Mouse (Mus musculus) lung, adult 2 months (tissue): ENCODE data around the gene G0s2.

Experiments
- CTCF ChIP-seq: fragments of 200-500 bp; IDR thresholded peaks from 2 replicates; pipeline ENCODE4 v1.5.1; 2011; ENCODE audit warnings: mild to moderate bottlenecking, low read length, control low read depth; ENCODE audit not compliant: insufficient read depth
- POLR2A ChIP-seq: fragments of 200-500 bp; IDR thresholded peaks from 2 replicates; pipeline ENCODE4 v1.6.1; 2011; ENCODE audit warnings: low read depth, mild to moderate bottlenecking, control low read depth, low read length, borderline replicate concordance; ENCODE audit errors: extremely low read depth

DNA sequence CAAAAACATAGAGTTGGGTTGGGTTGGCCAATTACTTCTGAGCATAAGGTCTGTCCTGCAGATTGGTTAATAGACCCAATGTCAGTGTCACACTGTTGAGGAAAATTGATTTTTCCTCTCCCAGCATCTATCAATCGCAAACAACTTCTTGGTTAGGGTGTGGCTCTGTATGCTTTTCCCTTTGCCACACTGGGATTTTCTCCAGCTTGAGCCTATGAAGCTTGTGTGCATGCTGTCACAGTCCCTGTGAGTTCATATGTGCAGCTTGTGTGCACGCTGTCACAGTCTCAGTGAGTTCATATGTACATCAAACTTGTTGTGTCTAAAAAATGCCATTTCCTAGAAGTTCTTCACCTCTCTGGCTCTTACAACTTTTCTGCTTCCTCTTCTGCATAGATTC is 33.8 kb upstream of the G0s2 start:
- no peak for TF ChIP-seq POLR2A
- no peak for TF ChIP-seq CTCF
